Mouse (Mus musculus): ENCODE results near the gene Olfr320. TPM values are rescaled to one million over a fixed set of nuclear protein-coding genes. Genes with fewer than 3 reads are reported as not detected.
"Not testable (repeated sequence)": the region's sequence is repeated elsewhere in the genome, so short reads cannot be mapped to it uniquely, and the experiment has no call there.

Gene Olfr320
- polyA plus RNA-seq, 1 experiment from 2014 or later: not detected

DNA sequence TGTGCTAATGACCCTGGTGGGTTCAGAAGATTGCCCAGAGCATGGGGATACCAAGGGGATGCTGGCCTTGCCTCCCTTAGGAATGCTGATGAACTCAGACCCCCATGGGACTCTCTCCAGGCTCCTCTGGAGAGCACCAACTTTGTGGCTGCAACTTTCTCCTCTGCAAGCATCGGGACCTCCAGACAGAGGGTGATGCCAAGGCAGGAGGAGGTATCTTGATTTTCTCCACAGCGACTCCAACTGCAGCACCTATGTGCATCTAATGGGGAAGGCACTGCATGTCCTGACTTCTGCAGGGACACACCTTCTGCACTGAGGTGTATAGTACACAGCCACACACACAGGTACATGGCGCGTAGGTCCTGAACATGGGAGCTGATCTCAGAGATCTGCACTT is 22.3 kb upstream of the Olfr320 start, which contains the start of gene Olfr322:
Gene Olfr322 (plus strand): TSS at position 187 of the 400 bp plus-strand sequence.
- WGBS: 94% methylated on average over 4 of the region's 4 CpGs
- Histone ChIP-seq H3K9ac (replicated peaks; ENCODE audit: low read depth, low read length) (no peak within 1 kb of the TSS), H3K4me3 (replicated peaks; ENCODE audit: low read length) (no peak within 1 kb of the TSS), H3K36me3 (ENCODE audit: control insufficient read depth, insufficient read depth) (no peaks in the 10 kb centered on the region), H3K9me3 (ENCODE audit: control insufficient read depth, low read length) (no peaks in the 10 kb centered on the region), H3K4me2 (ENCODE audit: low read length) (no peak within 1 kb of the TSS), H3K4me1 (replicated peaks; ENCODE audit: control insufficient read depth, insufficient read depth, low read length) (no peaks in the 10 kb centered on the region), H3K27ac (ENCODE audit: low read length) (no peak within 1 kb of the TSS), H3K27me3 (replicated peaks; ENCODE audit: control insufficient read depth, insufficient read depth, low read length) (no peaks in the 10 kb centered on the region)
- ATAC-seq: no peak

DNA sequence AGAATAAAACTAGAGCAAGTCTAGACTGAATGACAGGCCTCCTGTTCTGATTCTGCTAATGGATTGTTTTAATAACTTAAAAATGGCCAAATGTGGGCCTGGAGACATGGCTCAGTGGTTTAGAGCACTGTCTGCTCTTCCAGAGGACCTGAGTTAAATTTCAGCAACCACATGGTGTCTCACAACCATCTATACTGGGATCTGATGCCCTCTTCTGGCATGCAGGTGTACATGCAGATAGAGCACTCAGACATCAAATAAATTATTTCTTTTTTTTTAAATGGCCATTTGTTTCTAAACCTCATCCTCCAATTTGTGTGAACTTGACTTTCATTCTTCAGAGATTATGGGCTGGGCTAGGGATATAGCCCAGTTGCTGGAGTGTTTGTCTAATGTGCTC is 11.6 kb upstream of the Olfr320 start:
- H3K4me1 ChIP-seq (replicated peaks; ENCODE audit: control insufficient read depth, insufficient read depth, low read length): no peaks in the 10 kb centered on the region
- H3K27me3 ChIP-seq (replicated peaks; ENCODE audit: control insufficient read depth, insufficient read depth, low read length): no peaks in the 10 kb centered on the region
- no peak for ATAC-seq
- no peaks in the 10 kb centered on the region for H3K9me3 ChIP-seq (ENCODE audit: control insufficient read depth, low read length)
- no peaks in the 10 kb centered on the region for H3K36me3 ChIP-seq (ENCODE audit: control insufficient read depth, insufficient read depth)
- H3K27ac ChIP-seq (ENCODE audit: low read length): no peak overlapping the region
- no peak overlapping the region for H3K4me3 ChIP-seq (replicated peaks; ENCODE audit: low read length)
- no peak overlapping the region for H3K4me2 ChIP-seq (ENCODE audit: low read length)
- no peak overlapping the region for H3K9ac ChIP-seq (replicated peaks; ENCODE audit: low read depth, low read length)

DNA sequence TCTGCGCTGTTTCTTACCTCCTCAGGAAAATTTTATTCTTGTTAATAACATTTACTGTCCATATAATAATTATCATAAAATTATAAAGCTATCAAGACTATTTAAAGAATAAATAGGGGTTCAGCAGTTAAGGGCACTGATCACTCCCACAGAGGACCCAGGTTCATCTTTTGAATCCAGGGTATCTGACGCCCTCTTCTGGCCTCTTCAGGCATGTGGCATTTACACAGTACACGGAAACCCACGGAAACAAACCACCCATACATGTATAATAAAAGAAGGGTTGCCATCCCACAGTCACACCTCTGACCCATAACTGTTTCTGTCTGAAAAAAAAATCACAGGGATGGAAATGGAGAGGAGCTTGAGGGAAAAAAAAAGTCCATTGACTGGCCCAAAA is 9.1 kb upstream of the Olfr320 start:
- no peak overlapping the region for H3K27ac ChIP-seq (ENCODE audit: low read length)
- no peaks in the 10 kb centered on the region for H3K4me1 ChIP-seq (replicated peaks; ENCODE audit: control insufficient read depth, insufficient read depth, low read length)
- H3K4me2 ChIP-seq (ENCODE audit: low read length): no peak overlapping the region
- no peaks in the 10 kb centered on the region for H3K9me3 ChIP-seq (ENCODE audit: control insufficient read depth, low read length)
- ATAC-seq: no peak
- H3K36me3 ChIP-seq (ENCODE audit: control insufficient read depth, insufficient read depth): no peaks in the 10 kb centered on the region
- H3K27me3 ChIP-seq (replicated peaks; ENCODE audit: control insufficient read depth, insufficient read depth, low read length): no peaks in the 10 kb centered on the region
- no peak overlapping the region for H3K9ac ChIP-seq (replicated peaks; ENCODE audit: low read depth, low read length)
- H3K4me3 ChIP-seq (replicated peaks; ENCODE audit: low read length): no peak overlapping the region
- WGBS: 58% methylated on average over 4 of the region's 4 CpGs

DNA sequence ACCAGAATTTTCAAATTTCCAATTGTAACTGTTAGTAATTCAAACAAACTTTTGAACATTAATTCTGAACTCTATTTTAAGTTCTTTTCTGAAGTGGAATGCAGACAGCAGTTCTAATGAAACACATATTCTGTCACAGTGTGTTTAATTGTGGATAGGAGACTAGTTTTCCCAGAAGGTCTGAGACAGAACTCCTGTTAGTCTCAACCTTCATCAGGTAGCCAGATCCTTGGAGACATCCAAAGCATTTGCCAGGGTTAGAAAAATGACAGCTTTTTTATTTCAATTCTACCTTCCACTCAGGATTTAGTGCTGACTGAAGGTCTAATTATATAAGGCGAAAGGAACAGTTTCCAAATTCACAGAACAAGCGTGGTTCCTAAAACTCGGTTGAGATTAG is 18.0 kb downstream of the Olfr320 start, which contains the start of gene Olfr319:
Gene Olfr319 (plus strand): TSS at position 301 of the 400 bp plus-strand sequence.
- ATAC-seq: no peak
- H3K27ac ChIP-seq (ENCODE audit: low read length): no peak within 1 kb of the TSS
- no peaks in the 10 kb centered on the region for H3K36me3 ChIP-seq (ENCODE audit: control insufficient read depth, insufficient read depth)
- H3K9ac ChIP-seq (replicated peaks; ENCODE audit: low read depth, low read length): no peak within 1 kb of the TSS
- WGBS: 86% methylated on average over 3 of the region's 3 CpGs
- peaks cover 5% of the 10 kb centered on the region; the same call in 1 of the 2 replicates for H3K9me3 ChIP-seq (ENCODE audit: control insufficient read depth, low read length)
- H3K4me1 ChIP-seq (replicated peaks; ENCODE audit: control insufficient read depth, insufficient read depth, low read length): no peaks in the 10 kb centered on the region
- H3K4me2 ChIP-seq (ENCODE audit: low read length): no peak within 1 kb of the TSS
- H3K27me3 ChIP-seq (replicated peaks; ENCODE audit: control insufficient read depth, insufficient read depth, low read length): no peaks in the 10 kb centered on the region
- no peak within 1 kb of the TSS for H3K4me3 ChIP-seq (replicated peaks; ENCODE audit: low read length)

- H3K27me3 ChIP-seq (replicated peaks; ENCODE audit: control insufficient read depth, insufficient read depth, low read length): no peaks in the 10 kb centered on the region
- H3K4me1 ChIP-seq (replicated peaks; ENCODE audit: control insufficient read depth, insufficient read depth, low read length): no peaks in the 10 kb centered on the region
- H3K27ac ChIP-seq (ENCODE audit: low read length): no peak overlapping the region
- no peak overlapping the region for H3K4me2 ChIP-seq (ENCODE audit: low read length)
- no peak overlapping the region for H3K4me3 ChIP-seq (replicated peaks; ENCODE audit: low read length)
- no peaks in the 10 kb centered on the region for H3K36me3 ChIP-seq (ENCODE audit: control insufficient read depth, insufficient read depth)
- 82% methylated on average over 11 of the region's 11 CpGs for WGBS
- no peak overlapping the region for H3K9ac ChIP-seq (replicated peaks; ENCODE audit: low read depth, low read length)
- no peaks in the 10 kb centered on the region for H3K9me3 ChIP-seq (ENCODE audit: control insufficient read depth, low read length)
- ATAC-seq: no peak
These were observed 28.2 kb downstream of the Olfr320 start for GRCm38 (mm10) chr11:58709086-58709485.

- H3K4me1 ChIP-seq (replicated peaks; ENCODE audit: control insufficient read depth, insufficient read depth, low read length); H3K9ac ChIP-seq (replicated peaks; ENCODE audit: low read depth, low read length); H3K27ac ChIP-seq (ENCODE audit: low read length); H3K9me3 ChIP-seq (ENCODE audit: control insufficient read depth, low read length); H3K36me3 ChIP-seq (ENCODE audit: control insufficient read depth, insufficient read depth); H3K4me2 ChIP-seq (ENCODE audit: low read length); H3K27me3 ChIP-seq (replicated peaks; ENCODE audit: control insufficient read depth, insufficient read depth, low read length); H3K4me3 ChIP-seq (replicated peaks; ENCODE audit: low read length); ATAC-seq: not testable (repeated sequence)
- 89% methylated on average over 6 of the region's 7 CpGs for WGBS
These were observed 36.8 kb downstream of the Olfr320 start for GRCm38 (mm10) chr11:58717723-58718122.

GRCm38 (mm10) chr11:58719701-58720100 is 38.8 kb downstream of the Olfr320 start:
- no peaks in the 10 kb centered on the region for H3K9me3 ChIP-seq (ENCODE audit: control insufficient read depth, low read length)
- no peak overlapping the region for H3K4me3 ChIP-seq (replicated peaks; ENCODE audit: low read length)
- WGBS: 91% methylated on average over 4 of the region's 4 CpGs
- no peak for ATAC-seq
- H3K9ac ChIP-seq (replicated peaks; ENCODE audit: low read depth, low read length): no peak overlapping the region
- H3K27ac ChIP-seq (ENCODE audit: low read length): no peak overlapping the region
- H3K4me2 ChIP-seq (ENCODE audit: low read length): no peak overlapping the region
- no peaks in the 10 kb centered on the region for H3K36me3 ChIP-seq (ENCODE audit: control insufficient read depth, insufficient read depth)
- H3K27me3 ChIP-seq (replicated peaks; ENCODE audit: control insufficient read depth, insufficient read depth, low read length): no peaks in the 10 kb centered on the region
- H3K4me1 ChIP-seq (replicated peaks; ENCODE audit: control insufficient read depth, insufficient read depth, low read length): no peaks in the 10 kb centered on the region

- Histone ChIP-seq H3K9me3 (ENCODE audit: control insufficient read depth, low read length) (no peaks in the 10 kb centered on the region), H3K4me1 (replicated peaks; ENCODE audit: control insufficient read depth, insufficient read depth, low read length) (no peaks in the 10 kb centered on the region), H3K4me3 (replicated peaks; ENCODE audit: low read length) (no peak within 1 kb of the TSS), H3K36me3 (ENCODE audit: control insufficient read depth, insufficient read depth) (no peaks in the 10 kb centered on the region), H3K9ac (replicated peaks; ENCODE audit: low read depth, low read length) (no peak within 1 kb of the TSS), H3K27me3 (replicated peaks; ENCODE audit: control insufficient read depth, insufficient read depth, low read length) (no peaks in the 10 kb centered on the region), H3K4me2 (ENCODE audit: low read length) (no peak within 1 kb of the TSS), H3K27ac (ENCODE audit: low read length) (no peak within 1 kb of the TSS)
- ATAC-seq: no peak
These were observed 43.0 kb downstream of the Olfr320 start, which contains the start of gene Olfr318 for GRCm38 (mm10) chr11:58723914-58724313. Olfr318 (minus strand) TSS chr11:58724014.

GRCm38 (mm10) chr11:58727896-58728650 is 47.2 kb downstream of the Olfr320 start:
- H3K9ac ChIP-seq (replicated peaks; ENCODE audit: low read depth, low read length); H3K27ac ChIP-seq (ENCODE audit: low read length); H3K4me3 ChIP-seq (replicated peaks; ENCODE audit: low read length); H3K4me2 ChIP-seq (ENCODE audit: low read length); H3K4me1 ChIP-seq (replicated peaks; ENCODE audit: control insufficient read depth, insufficient read depth, low read length); ATAC-seq; H3K36me3 ChIP-seq (ENCODE audit: control insufficient read depth, insufficient read depth); H3K9me3 ChIP-seq (ENCODE audit: control insufficient read depth, low read length); H3K27me3 ChIP-seq (replicated peaks; ENCODE audit: control insufficient read depth, insufficient read depth, low read length): not testable (repeated sequence)
- 79% methylated on average over 6 of the region's 6 CpGs for WGBS

Data from forebrain, embryonic 16.5 days (tissue).